Mouse (Mus musculus): ENCODE measurements around the gene Glrx5. TPM values are rescaled to one million over a fixed set of nuclear protein-coding genes. Genes with fewer than 3 reads are reported as not detected.
A peak's percentile ranks its signal among the peaks of the same experiment; 100 is the strongest.

Gene Glrx5
- polyA plus RNA-seq, 1 experiment from 2014 or later: 349 TPM

DNA sequence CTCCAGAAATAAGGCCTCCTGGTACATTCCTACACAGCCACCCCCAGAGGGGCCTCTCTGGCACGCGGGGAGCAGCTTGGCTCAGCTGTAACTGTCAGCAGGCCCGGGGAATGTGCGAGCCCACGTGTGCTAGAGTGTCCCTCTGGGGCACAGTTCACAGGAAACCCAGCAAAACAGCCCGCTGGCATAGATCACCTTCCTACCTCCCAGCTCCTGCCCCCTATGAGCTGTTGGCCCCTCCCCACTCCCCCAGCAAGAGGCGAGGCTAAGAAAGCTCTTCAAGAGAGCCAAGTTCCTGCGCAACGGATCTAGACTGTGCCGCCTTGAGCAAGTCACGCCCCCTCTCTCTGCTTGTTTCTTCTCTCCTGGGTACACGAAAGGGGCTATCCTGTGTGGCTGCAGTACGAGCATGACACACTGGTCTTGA, 23.7 kb upstream of the Glrx5 start:
- peak overlapping the region; percentile 90 for H3K27ac ChIP-seq (ENCODE audit: low read depth)
- H3K4me2 ChIP-seq (ENCODE audit: low read depth, low read length): peak overlapping the region; percentile 89
- DNase-seq (peak; percentile 72), ATAC-seq (peak; percentile 37)
- H3K4me1 ChIP-seq (ENCODE audit: insufficient read depth): peaks cover 73% of the 10 kb centered on the region
- H3K27me3 ChIP-seq (ENCODE audit: insufficient read depth, low read length): no peaks in the 10 kb centered on the region
- H3K9ac ChIP-seq (replicated peaks): peak overlapping the region; percentile 79
- H3K9me3 ChIP-seq (ENCODE audit: low read length): no peaks in the 10 kb centered on the region
- TF ChIP-seq CTCF (IDR thresholded peaks at IDR 0.05; ENCODE audit: low read depth) (no peak), EP300 (IDR thresholded peaks at IDR 0.05; ENCODE audit: low read depth) (no peak)
- H3K36me3 ChIP-seq (replicated peaks; ENCODE audit: insufficient read depth, low read length): no peaks in the 10 kb centered on the region
- H3K4me3 ChIP-seq (ENCODE audit: low read depth, low read length): peak overlapping the region; percentile 82
- WGBS (ENCODE audit: insufficient replicate concordance): 2% methylated on average over 13 of the region's 13 CpGs

DNA sequence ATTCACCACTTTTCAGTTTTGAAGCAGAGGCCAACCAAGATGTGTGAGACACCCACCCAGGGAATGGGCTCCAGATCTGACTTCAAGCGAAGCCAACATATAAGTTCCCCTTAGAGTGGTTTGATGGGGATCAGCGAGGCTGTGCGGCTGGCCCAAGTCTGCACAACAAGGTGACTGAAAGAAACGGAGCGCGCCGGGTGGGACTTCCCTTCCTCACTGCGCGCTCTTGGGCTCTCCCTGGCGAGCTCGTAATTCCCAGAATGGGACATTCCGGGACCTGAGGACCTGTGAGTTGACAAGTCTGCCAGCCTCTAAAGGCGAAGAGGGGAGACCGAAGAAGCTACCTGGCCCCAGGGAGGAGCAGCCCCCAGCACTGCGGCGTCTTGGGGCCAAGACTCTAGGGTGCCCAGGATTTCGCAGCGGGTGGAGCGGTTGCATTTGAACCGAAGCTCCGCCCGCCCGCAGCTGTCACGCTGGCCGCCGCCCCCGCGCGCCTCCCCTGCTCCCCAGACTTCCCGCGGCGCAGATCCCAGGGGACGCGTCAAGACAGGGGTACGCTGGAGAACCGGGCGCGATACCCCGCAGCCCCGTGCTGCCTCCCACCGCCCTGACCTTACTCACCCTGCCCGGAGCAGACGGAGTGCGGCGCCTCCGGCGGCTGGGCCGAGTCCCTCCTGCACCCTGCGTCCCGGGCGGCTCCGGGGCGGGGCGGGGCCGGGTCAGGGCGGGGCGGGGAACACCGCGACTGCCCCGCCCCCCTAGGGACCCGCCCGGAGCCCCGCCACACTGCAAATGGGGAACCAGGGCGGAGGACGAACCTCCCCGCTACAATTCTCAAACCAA, 22.9 kb upstream of the Glrx5 start, which contains the start of gene Syne3:
Gene Syne3, minus strand, starts transcription at position 440 of the 843 bp plus-strand sequence.
- Histone ChIP-seq H3K4me1 (ENCODE audit: insufficient read depth) (peaks cover 69% of the 10 kb centered on the region), H3K27ac (ENCODE audit: low read depth) (peak within 1 kb of the TSS; percentile 90), H3K27me3 (ENCODE audit: insufficient read depth, low read length) (no peaks in the 10 kb centered on the region), H3K9me3 (ENCODE audit: low read length) (no peaks in the 10 kb centered on the region), H3K9ac (replicated peaks) (peak within 1 kb of the TSS; percentile 79), H3K36me3 (replicated peaks; ENCODE audit: insufficient read depth, low read length) (no peaks in the 10 kb centered on the region), H3K4me3 (ENCODE audit: low read depth, low read length) (peak within 1 kb of the TSS; percentile 82), H3K4me2 (ENCODE audit: low read depth, low read length) (peak within 1 kb of the TSS; percentile 89)
- TF ChIP-seq EP300 (IDR thresholded peaks at IDR 0.05; ENCODE audit: low read depth): no peak
- peak; percentile 30 for TF ChIP-seq CTCF (IDR thresholded peaks at IDR 0.05; ENCODE audit: low read depth)
- under 1% methylated on average over 57 of the region's 66 CpGs for WGBS (ENCODE audit: insufficient replicate concordance)
- DNase-seq (peak; percentile 92), ATAC-seq (peak; percentile 91)

DNA sequence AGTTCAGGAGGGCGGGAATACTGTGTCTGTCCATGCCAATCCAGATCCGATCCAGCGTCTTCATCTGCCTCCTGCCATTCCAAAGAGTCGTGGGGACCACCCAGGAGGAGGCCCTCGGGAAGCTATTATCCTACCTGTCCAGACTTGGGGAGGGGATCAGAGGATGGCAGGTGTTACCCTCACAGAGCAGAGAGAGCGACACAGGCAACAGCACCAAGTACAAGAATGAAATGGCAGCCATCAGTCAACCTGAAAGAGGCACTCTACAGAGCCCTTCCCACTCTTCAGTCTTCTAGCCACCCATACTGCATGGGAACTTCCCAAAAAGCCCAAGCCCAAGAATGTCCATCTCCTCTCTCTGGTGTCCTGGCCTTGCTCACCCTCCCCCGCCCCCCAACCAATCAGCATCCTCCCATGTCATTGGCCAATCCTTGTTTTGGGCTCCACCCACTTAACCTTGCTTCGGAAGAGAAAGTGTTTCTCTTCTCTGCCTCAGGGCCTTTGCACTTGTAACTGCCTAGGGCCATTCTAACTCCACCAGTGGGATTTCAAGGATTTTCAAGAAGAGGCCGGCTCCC, 22.2 kb upstream of the Glrx5 start:
- DNase-seq (peak; percentile 65), ATAC-seq (peak; percentile 40)
- Histone ChIP-seq H3K9ac (replicated peaks) (peak overlapping the region; percentile 79), H3K36me3 (replicated peaks; ENCODE audit: insufficient read depth, low read length) (no peaks in the 10 kb centered on the region), H3K9me3 (ENCODE audit: low read length) (no peaks in the 10 kb centered on the region), H3K4me2 (ENCODE audit: low read depth, low read length) (peak overlapping the region; percentile 89), H3K4me1 (ENCODE audit: insufficient read depth) (peaks cover 63% of the 10 kb centered on the region), H3K27ac (ENCODE audit: low read depth) (peak overlapping the region; percentile 90), H3K27me3 (ENCODE audit: insufficient read depth, low read length) (no peaks in the 10 kb centered on the region), H3K4me3 (ENCODE audit: low read depth, low read length) (peak overlapping the region; percentile 82)
- 11% methylated on average over 9 of the region's 9 CpGs for WGBS (ENCODE audit: insufficient replicate concordance)
- no peak for TF ChIP-seq CTCF (IDR thresholded peaks at IDR 0.05; ENCODE audit: low read depth)
- no peak for TF ChIP-seq EP300 (IDR thresholded peaks at IDR 0.05; ENCODE audit: low read depth)

DNA sequence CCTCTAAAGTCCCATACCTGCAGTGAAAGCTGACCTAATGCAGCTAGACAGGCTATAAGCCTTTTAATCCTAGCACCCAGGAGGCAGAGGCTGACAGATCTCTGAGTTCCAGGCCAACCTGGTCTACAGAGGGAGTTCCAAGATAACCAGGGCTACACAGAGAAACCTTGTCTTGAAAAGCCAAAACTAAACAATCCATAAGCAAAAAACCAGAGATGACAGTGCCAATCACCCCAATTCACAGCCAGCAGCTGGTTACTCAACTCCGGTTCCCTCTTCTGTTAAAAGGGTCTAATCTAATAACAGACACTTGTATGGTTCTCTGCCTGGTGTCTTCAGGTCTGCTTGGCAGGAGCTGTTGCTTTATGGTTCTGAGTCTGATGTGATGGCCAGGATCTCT, 20.9 kb upstream of the Glrx5 start:
- Histone ChIP-seq H3K9ac (replicated peaks) (no peak overlapping the region), H3K36me3 (replicated peaks; ENCODE audit: insufficient read depth, low read length) (no peaks in the 10 kb centered on the region), H3K9me3 (ENCODE audit: low read length) (no peaks in the 10 kb centered on the region), H3K4me3 (ENCODE audit: low read depth, low read length) (no peak overlapping the region), H3K4me1 (ENCODE audit: insufficient read depth) (peaks cover 56% of the 10 kb centered on the region), H3K27me3 (ENCODE audit: insufficient read depth, low read length) (no peaks in the 10 kb centered on the region), H3K4me2 (ENCODE audit: low read depth, low read length) (no peak overlapping the region), H3K27ac (ENCODE audit: low read depth) (peak overlapping the region; percentile 90)
- DNase-seq (peak; percentile 17), ATAC-seq (peak; percentile 11)
- 58% methylated on average over 1 of the region's 1 CpGs for WGBS (ENCODE audit: insufficient replicate concordance)
- TF ChIP-seq EP300 (IDR thresholded peaks at IDR 0.05; ENCODE audit: low read depth) (peak; percentile 92), CTCF (IDR thresholded peaks at IDR 0.05; ENCODE audit: low read depth) (no peak)

DNA sequence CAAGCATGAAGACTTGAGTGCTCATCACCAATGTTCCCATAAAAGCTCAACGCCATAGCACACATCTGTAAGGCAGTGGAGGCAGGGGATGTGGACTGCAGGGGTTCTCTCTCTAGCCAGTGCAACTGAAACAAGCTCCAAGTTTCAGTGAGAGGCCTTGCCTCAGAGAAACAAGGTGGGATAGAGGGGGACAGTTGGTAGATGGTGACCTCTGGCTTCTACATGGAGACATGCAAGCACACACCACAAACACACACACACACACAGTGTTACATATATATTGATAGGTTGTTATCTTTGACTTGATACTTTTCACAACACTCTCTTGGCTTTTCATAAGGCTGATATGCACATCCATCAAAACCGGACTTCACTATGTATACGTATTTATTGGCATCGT, 20.2 kb upstream of the Glrx5 start:
- Histone ChIP-seq H3K27ac (ENCODE audit: low read depth) (peak overlapping the region; percentile 90; the same call in 1 of the 2 replicates), H3K9me3 (ENCODE audit: low read length) (no peaks in the 10 kb centered on the region), H3K4me3 (ENCODE audit: low read depth, low read length) (no peak overlapping the region), H3K27me3 (ENCODE audit: insufficient read depth, low read length) (no peaks in the 10 kb centered on the region), H3K36me3 (replicated peaks; ENCODE audit: insufficient read depth, low read length) (no peaks in the 10 kb centered on the region), H3K4me1 (ENCODE audit: insufficient read depth) (peaks cover 54% of the 10 kb centered on the region), H3K9ac (replicated peaks) (no peak overlapping the region), H3K4me2 (ENCODE audit: low read depth, low read length) (peak overlapping the region; percentile 49; the same call in 1 of the 2 replicates)
- DNase-seq: no peak
- ATAC-seq: no peak
- WGBS (ENCODE audit: insufficient replicate concordance): 65% methylated on average over 4 of the region's 4 CpGs
- TF ChIP-seq CTCF (IDR thresholded peaks at IDR 0.05; ENCODE audit: low read depth): peak; percentile 13; the same call in 1 of the 2 replicates
- no peak for TF ChIP-seq EP300 (IDR thresholded peaks at IDR 0.05; ENCODE audit: low read depth)

DNA sequence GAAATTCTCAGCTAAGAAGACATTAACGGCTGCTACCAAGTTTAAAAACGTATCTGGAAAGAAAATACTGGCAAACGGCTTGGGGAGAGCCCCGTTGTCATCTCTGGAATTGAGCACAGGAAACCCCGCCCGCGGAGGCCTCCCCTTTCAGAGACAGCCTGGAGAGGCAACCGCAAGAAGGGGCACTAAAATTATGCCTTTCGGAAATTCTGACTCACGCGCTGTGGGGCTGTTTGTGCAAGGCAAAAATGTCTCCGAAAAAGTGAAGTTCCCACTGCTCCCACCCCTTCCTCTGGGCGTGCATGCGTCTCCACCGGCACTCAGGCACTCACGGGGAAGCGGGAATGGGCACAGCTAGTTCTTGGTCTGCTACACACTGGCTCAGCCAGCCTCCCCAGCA, 19.4 kb upstream of the Glrx5 start:
- TF ChIP-seq CTCF (IDR thresholded peaks at IDR 0.05; ENCODE audit: low read depth) (no peak), EP300 (IDR thresholded peaks at IDR 0.05; ENCODE audit: low read depth) (peak; percentile 29; the same call in 1 of the 2 replicates)
- peak overlapping the region; percentile 90 for H3K27ac ChIP-seq (ENCODE audit: low read depth)
- ATAC-seq (no peak), DNase-seq (peak; percentile 70)
- H3K9ac ChIP-seq (replicated peaks): no peak overlapping the region; the same call in 1 of the 2 replicates
- H3K4me3 ChIP-seq (ENCODE audit: low read depth, low read length): peak overlapping the region; percentile 7; the same call in 1 of the 2 replicates
- H3K36me3 ChIP-seq (replicated peaks; ENCODE audit: insufficient read depth, low read length): no peaks in the 10 kb centered on the region
- no peaks in the 10 kb centered on the region for H3K9me3 ChIP-seq (ENCODE audit: low read length)
- H3K4me1 ChIP-seq (ENCODE audit: insufficient read depth): peaks cover 48% of the 10 kb centered on the region
- no peaks in the 10 kb centered on the region for H3K27me3 ChIP-seq (ENCODE audit: insufficient read depth, low read length)
- WGBS (ENCODE audit: insufficient replicate concordance): 14% methylated on average over 17 of the region's 17 CpGs
- peak overlapping the region; percentile 49 for H3K4me2 ChIP-seq (ENCODE audit: low read depth, low read length)

Data from liver, postnatal 0 days (tissue).